Mouse (Mus musculus) NIH3T3 (cell line): ENCODE results near the gene 1700013F07Rik.
A peak's percentile ranks its signal among the peaks of the same experiment; 100 is the strongest.
"Not testable (repeated sequence)": the region's sequence is repeated elsewhere in the genome, so short reads cannot be mapped to it uniquely, and the experiment has no call there.

Experiments
- DNase-seq: peaks from one replicate; pipeline ENCODE4 v3.0.0-alpha.2; 2012; ENCODE audit warnings: low read depth

The 1700013F07Rik gene

GRCm38 (mm10) chr3:108533951-108534350 is at the start of gene 1700013F07Rik:
Gene 1700013F07Rik, plus strand, starts transcription at chr3:108534150.
- no peak for DNase-seq

DNA sequence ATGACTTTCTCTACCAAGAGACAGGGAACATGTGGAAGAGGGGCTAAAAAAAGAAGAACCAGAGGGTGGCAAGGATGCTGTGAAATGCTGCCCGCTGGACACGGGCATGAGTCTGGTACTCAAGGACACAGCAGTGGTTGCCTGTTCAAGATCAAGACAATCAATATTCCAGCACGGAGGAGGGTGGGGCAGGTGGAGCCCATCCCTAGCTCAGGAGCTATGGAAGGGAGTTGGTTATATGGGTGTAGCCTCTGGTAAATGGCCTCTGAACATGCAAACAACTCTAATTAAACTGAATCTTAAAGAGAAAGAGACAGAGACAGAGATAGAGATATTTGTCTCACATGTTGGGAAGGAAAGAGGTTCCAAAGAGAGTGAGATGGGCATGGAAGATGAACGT is 49.2 kb upstream of the 1700013F07Rik start:
- no peak for DNase-seq

- peak; percentile 24 for DNase-seq
Measured at GRCm38 (mm10) chr3:108489968-108490367, 44.0 kb upstream of the 1700013F07Rik start.

DNA sequence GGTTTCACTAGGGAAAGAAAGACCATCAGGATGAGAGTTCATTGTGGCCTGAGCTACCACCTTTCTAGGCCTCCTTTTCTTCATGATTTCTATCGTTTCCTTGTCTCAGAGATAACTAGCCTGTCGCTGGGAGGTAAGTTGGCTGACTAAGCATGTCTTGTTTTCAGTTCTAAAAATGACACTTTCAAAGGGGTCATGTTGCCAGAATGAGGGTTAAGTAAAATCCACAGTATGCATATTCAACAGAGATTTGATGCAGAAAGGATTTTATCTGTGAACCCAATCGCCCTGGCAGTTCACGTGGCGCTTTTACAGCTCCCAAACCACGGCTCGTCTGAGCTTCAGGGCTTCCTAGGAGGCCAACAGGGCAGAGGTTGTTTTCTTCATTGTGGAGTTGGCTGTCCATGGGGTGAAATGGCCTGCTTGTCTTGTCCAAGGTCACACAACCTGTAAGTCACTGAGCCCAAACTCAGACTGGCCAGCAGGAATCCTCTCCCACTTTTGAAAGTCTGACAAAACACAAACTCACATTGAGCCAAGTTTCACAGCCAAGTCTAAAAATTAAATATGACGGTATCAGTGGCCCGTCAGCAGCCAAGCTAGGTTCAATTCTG is 39.0 kb upstream of the 1700013F07Rik start:
- DNase-seq, result no peak

GRCm38 (mm10) chr3:108495486-108495885 is 38.5 kb upstream of the 1700013F07Rik start:
- DNase-seq, result no peak

- DNase-seq, result no peak
Measured at GRCm38 (mm10) chr3:108497602-108498001, 36.3 kb upstream of the 1700013F07Rik start.

- peak; percentile 8 for DNase-seq
Measured at GRCm38 (mm10) chr3:108499826-108500225, 34.1 kb upstream of the 1700013F07Rik start.

- DNase-seq, result not testable (repeated sequence)
Measured at GRCm38 (mm10) chr3:108501411-108501810, 32.5 kb upstream of the 1700013F07Rik start.

- DNase-seq, result no peak
Measured at GRCm38 (mm10) chr3:108503908-108504307, 30.0 kb upstream of the 1700013F07Rik start.

DNA sequence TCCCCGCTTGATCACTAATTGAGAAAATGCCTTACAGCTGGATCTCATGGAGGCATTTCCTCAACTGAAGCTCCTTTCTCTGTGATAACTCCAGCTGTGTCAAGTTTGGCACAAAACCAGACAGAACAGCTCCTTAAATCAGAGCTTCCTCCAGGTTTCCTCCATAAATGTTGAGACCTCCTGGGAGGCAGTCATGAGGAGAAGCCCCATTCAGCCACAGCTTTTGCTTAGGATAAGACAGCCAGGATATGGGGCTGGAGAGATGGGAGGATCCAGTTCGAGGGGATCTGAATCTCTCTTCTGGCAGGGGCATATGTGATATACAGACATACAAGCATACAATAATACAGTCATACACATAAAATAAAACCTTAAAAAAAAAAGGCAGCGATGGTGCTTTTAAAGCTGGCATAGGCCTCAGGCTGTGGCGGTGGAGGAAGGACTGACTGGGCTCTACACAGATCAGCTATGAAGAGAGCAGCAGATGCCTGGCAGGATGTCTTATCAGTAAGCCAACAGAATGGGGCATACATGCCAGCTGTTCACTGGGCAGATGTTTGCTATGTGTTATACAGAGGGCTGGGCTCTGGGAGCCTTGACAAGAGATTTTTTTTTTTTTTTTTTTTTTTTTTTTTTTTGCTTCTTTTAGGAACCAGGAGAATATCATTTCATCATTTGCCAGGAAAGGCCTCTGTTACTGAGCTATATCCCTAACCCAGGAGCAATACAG is 25.0 kb upstream of the 1700013F07Rik start:
- DNase-seq, result no peak

GRCm38 (mm10) chr3:108510156-108510555 is 23.8 kb upstream of the 1700013F07Rik start:
- DNase-seq, result no peak

GRCm38 (mm10) chr3:108510716-108511483 is 23.1 kb upstream of the 1700013F07Rik start:
- DNase-seq, result no peak

GRCm38 (mm10) chr3:108513465-108513864 is 20.5 kb upstream of the 1700013F07Rik start:
- no peak for DNase-seq

DNA sequence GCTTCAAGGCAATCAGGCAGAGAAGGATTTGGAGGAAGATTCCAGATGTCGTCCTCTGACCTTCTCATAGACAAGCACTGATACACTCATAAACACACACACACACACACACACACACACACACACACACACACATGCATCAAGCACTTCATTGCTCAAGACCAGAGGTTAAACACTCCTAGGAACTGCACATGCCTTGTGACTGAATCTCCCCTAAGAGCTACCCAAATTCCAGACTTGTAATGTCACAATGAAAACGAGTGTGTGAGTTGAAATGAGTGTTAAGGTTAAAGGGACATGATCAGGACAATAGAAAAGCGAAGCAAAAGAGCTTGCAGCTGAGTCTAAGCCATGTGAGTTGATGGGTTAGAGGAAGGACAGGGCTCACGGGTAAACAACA is 15.7 kb upstream of the 1700013F07Rik start:
- peak; percentile 32 for DNase-seq

DNA sequence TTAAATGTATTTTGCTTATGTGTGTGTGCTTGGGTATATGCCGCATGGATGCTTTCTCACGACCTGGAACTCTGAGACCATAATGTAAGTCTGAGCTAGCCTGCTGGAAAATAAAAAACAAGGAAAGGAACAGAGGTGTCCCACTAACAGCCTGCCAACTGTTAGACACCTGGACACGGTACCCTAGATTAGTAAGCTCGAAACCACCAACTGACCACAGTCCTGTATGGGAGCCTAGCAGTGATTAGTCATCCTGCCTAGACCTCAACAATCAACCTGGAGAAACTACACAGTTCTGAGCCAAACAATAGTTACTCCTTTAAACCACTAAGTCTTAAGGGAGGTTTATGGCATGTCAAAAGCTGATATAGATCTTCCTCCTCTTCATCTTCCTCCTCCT is 10.5 kb upstream of the 1700013F07Rik start:
- DNase-seq, result no peak

- no peak for DNase-seq
Measured at GRCm38 (mm10) chr3:108528489-108528888, 5.5 kb upstream of the 1700013F07Rik start.

GRCm38 (mm10) chr3:108533114-108533885 is 650 bp upstream of the 1700013F07Rik start:
- DNase-seq, result peak; percentile 7

DNA sequence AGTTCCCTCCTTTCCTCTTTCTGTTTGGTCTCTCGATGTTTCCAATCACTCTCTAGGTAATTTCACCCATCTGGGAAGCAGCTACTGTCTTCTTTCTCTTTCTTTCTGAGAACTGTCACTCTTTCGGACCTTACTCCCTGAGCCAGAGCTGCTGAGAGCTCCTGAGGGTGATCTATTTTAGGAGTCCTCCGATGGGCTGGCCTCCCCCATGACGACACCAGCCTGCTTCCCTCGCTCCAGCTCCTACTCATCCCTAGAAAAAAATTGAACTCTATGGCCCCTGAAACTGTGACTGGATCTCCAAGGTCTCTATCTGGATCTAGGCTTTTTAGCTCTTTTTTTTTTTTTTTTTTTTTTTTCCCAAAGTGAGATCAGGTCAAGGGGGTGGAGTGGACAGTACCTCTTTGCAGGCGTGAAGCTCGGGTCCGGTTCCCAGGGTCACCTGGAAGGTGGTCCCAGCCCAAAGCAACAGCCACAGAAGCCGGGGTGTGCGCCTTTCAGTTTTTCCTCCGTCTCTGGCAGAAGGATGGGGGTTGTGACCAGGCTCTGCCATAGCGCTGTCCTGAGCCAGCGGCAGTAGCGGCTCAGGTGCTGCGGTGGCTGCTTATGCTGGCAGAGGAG is 2.1 kb downstream of the 1700013F07Rik start:
- DNase-seq, result no peak

- peak; percentile 13 for DNase-seq
Measured at GRCm38 (mm10) chr3:108536517-108537260, 2.7 kb downstream of the 1700013F07Rik start, which contains the start of gene 5330417C22Rik. Gene 5330417C22Rik, minus strand, starts transcription at chr3:108536536.

DNA sequence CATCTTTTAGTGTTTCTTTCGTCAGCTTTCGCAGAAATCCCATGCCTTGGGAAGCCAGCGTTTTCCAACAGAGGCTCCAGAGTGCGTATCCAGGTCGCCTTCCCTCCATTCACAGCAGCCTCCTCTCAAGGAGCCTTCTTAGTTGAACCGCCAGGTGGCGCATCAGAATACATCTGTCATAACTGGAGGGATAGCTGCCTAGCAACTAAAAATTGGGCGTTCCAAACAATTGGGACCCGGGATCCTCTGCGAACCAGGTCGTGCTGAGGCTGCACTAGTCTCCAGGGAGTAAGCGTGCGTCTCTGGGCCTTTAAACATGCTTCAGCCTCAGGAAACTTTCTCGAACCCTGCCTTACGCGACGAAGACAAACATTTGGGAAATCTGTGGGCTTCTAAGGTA is 3.4 kb downstream of the 1700013F07Rik start:
- DNase-seq, result peak; percentile 93

DNA sequence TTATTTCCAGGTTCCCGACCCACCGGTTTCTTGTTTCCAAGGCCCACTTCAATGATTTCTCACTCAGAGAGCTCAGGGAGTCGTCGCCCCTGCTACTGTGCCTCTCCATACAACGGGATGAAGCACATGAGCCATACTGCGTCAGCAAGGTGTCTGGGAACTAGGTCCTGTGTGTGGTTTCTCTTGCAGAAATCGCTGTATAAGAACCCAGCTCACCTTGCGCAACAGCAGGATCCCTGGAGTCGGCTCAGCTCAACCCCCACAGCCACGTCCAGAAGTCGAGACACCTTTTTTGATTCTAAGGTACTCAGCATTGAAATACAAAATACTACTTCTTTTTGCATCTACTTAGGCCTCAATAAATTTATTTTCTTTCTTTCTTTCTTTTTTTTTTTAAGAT is 8.3 kb downstream of the 1700013F07Rik start:
- no peak for DNase-seq
